Mouse (Mus musculus) cerebellum, adult 8-10 months (tissue): ENCODE measurements at regions not wholly inside any gene's neighbourhood (a gene's known extent, or its start where the extent isn't known, plus 50 kb on each side); places are given as distances from the start of the nearest gene placed in this dataset.

Experiments used
- DNase-seq: peaks from one replicate; pipeline ENCODE4 v3.0.0; 2022

DNA sequence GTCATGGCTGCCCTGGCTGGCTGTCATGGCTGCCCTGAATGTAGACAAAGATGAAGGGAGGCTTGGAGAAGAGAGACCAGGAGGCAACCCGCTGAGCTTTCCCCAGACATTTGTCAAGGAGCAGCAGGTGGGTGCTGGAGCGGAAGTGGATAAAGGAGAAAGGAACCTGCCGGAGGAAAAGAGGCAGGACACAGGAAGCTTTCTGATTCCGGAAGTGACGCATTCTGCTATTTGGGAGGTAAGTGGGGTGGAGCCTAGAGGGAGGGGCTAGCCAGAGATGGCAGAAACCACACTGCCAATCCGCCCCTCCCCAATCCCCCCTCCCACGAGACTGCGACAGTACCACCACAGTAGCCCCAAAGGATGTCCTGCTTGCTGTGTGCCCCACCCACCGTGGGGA, 80.1 kb downstream of the Gm572 start:
- DNase-seq = no peak

DNA sequence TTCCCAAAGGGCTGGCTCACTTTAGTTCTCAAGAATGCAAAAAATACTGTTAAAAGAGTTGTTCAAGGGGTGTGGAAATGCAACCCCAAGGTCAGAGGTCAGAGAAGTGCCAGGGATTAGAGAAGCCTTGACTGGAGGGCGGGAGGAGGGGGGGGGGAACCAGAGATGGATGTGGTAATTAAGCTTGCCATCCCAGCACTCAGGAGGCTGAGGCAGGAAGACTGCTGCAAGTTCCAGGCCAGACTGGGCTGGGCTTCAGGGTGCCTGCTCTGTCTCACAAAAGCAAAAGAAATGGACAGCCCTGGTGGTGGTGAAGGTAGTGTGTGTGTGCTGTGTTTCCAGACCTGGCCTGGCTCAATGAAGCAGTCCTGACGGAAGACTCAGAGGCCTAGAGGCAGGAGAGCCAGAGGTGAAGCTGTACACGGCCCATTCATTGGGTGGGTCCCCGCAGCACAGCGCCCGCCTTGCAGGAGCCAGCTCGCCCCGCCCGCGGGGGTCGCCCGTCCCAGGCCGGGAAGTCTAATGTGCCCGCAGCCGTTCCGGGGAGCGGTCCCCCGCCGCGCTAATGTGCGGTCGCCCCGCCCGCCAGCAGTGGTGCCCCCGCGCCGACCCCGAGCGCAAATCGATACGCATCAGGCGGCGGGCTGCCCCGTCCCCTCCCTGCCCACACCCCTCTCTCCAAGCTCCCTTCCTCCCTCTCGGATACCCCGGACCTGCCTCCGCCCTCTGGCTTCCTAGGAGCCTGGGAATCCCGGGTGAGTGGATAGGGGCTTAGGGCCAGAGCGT, 80.1 kb upstream of the Casz1 start:
- DNase-seq = no peak

DNA sequence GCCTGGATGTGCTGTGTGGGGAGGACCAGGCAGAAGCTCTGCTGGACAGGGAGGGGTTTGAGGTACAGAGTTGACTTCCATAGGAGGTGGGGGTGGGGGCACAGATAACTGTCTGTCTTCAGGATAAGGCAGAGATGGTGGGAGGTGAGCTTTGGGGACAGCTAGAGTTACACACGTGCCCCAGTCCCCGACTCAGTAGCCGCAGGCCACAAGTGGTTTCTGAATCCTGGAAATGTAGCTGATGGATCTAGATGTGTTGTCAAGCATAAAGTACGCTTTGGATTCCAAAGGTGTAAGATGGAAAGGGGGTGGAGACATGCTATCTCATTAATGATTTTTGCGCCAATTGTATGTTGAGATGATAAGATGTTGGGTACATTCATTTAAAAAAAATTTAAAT, 75.4 kb upstream of the Casz1 start:
- no peak for DNase-seq

DNA sequence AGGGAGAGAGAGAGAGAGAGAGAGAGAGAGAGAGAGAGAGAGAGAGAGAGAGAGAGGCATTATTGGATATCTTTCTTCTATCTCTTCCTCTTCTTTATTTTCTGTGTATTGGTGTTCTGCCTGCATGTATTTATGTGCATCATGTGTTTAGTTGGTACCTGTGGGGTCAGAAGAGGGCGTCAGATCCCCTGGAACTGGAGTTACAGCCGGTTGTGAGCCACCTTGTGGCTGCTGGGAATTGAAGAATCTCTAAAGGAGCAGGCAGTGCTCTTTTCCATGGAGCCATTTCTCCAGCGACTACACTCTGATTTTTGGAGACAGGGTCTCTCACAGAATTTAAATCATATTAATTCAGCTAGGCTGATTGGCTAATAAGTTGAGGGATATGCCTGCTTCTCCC, 72.6 kb upstream of the Casz1 start:
- no peak for DNase-seq

DNA sequence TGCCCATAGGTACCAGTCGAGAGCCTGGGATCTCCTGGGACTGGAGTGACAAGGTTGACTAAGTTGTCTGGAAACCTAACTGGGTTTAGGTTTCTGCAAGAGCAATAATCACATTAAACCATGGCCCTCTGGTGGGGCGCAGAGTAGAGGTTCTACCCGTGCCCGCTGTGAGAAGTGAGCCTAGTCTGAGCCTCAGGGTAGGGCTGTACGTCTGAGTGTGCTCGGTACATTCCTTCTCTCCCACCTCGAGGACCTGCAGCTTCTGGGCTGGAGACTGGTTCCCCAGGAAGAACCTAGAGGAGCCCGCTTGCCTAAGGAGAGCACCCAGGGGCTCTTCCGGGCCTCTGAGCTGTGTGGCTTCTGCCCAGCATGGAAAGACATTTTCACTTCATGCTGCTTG, 70.2 kb upstream of the Casz1 start:
- no peak for DNase-seq

DNA sequence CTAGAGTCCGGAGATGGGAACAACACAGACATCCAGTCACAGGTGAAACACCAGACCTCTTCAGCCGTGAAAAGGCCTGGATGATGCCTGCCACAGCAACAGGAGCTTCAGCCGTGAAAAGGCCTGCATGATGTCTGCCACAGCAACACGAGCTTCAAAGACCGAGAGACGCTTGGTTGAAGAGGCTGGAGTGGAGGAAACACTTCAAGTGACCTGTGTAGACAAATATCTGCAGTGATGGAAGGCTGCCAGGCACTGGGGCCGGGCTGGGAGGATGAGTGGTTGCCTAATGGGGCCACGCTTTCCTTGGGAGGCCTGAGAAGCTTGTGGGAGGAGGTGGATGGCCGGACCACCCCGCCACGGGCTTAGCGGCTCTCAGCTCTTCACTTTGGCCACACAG, 69.7 kb upstream of the Casz1 start:
- DNase-seq = no peak

DNA sequence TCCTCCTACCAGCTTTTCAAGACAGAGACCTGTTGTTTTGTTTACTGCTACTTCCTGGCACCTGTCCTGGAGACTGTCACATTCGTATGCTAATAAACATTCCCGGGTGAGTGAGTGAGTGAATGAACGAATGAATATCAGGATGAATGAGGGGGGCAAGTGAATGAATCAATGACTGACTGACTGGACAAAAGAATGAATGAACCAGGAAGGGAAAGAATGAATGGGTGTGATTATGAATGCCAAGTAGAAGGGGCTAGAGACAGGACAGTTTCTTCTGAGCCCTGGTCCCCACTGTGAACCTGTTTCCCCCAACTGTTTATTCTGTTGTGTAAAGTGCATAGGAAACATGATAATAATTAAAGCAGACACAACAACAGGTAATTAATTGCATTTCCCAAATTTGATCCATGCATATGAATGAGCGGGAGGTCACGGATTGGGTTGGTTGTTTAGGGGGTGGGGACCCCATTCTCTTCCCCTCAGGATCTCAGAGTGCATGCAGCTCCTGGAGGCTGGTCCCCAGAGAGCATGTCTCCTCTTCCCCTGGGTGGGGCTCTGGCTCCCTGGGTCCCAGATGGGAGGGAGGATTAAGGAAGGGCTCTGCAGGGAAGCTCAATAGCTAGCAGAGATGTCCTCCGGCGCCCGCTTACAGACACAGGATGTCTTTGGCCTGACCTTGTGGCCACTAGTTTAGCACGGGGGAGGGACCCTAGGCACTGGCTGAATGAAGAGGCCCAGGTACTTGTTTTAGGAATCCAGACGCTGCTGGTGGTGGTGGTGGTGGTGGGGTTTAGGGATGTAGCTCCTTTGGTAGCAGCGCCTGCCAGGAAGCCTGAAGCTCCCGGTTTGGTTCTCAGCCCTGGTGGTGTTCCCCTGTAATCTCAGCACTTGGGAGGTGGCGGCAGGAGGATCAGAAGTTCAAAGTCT, 65.4 kb upstream of the Casz1 start:
- DNase-seq = no peak

DNA sequence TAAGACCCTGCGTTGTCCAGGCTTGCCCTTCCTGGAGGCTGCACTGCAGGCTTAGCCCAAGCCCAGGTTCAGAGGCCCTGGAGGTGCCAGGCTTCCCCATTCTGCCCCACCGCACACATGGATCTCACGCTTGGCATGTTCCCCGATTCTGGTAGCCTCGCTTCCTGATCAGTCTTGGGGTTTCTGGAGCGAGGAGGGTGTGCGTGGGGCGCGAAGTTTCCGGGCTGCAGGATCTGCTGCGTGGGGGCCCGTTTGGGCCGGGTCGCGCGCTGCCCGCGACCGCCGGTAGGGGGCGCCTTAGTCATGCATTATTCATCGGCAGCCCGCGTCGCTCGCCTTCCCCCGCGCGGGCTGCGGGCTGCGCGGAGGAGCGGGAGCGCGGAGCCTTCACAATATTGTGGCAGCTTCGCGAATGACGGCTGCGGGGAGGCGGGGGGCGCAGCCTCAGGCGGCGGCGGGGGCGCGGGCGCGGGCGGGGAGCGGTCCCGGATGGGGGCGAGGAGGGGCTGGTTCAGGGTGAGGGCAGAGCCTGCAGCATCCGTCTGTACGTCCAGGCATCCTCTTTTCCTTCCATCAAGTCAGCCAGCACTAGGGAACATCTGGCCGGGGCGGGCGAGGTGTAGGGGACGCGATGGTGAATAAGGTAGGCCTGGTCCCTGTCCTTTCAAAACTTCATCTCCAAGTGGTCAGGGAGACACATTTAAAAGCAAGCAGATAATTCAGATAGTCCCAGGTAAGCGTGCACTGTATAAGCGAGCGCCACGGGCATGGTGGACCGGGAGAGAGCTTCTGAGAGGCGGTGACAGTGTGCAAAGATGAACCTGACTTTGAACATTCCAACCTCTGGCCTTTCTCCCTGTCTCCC, 61.4 kb upstream of the Casz1 start:
- DNase-seq = peak; percentile 74

DNA sequence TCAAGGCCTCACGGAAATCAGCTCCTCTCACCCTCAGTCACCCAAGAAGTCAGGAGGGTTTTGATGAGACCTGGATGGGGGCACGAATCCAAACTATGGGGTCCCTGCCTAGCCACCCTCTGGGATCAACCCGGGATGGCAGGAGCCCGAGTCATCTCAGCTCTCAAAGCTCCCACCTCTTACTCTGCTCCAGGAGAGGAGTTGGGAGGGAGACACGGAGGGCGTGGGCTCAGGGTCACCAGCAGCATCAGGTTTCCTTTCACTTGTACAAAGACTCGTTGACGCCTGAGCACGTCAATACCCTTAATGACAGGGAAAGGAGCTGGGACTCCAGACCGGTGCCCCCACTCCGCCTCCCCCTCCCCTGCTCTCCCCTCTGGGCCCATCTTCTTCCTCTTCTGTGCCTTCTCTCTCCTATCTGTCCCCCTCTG, 60.8 kb upstream of the Casz1 start:
- no peak for DNase-seq

DNA sequence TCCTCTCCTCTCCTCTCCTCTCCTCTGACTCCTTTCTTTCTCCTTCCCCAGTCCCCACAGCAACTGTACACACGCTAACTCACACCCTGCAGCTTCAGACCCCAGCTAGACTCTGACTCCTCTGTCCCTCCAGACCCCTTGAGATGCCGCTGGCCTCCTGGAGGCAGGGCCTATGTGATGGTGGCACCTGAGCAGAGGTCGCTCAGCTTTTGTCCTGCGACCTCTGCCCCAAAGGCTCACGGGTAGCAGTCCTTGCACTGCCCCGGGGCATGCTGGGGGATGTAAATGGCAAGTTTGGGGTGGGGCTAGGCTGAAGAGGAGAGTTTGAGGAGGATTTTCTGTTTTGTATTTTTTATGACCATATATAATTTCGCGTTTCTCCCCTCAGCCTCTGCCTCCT, 60.2 kb upstream of the Casz1 start:
- no peak for DNase-seq

DNA sequence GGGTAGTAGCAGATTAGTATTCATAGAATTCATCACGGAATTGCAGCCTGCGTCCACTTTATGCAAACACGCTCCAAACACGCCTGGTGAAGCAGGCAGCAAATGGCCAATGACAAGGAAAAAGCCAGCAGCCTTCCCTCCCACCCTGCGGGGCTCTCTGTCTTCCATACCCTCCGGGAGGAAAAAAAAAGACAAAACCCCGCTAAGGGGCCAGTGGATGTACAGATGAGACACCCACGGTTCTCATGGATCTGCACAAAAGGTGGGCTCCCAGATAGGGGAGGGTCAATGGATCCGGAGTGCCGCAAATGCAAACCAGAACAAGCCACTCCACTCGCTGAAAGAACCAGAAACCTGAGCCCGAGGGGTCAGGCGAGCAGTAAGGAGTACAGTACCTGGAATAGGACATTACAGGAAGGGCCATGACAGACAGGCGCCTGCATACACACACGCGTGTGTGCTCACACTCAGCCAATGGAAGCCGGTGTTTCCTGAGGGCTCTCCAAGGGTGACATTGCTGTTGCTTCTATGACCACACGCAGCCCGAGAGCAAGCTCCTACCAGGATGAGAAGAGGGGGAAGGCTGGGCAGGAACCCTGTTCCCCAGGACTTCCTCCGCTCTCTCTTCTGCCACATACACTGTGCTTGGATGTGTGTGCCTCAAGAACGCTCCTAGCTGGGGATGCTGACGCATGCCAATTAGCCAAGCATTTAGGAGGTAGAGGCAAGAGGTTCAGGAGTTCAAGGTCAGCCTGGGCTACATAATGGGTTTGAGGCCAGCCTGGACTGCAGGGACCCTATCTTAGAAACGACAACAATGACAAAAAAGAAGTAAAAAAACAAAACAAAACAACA, 57.5 kb upstream of the Casz1 start:
- no peak for DNase-seq

DNA sequence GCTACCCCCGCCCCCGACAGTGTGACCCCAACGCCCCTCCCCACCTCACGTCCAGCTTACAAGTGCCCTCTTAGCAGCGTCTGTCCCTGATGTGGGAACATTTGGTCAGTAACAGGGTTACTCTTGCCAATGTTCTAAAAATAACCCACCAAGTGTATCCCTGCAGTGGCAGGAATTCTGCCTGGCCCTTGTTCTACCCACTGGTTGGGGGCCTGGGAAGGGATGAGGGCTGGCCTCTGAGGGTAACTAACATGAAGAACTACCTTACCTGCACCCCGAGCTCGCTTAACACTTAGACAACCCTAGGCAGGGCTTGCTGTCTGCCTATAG, 56.9 kb upstream of the Casz1 start:
- DNase-seq = no peak

DNA sequence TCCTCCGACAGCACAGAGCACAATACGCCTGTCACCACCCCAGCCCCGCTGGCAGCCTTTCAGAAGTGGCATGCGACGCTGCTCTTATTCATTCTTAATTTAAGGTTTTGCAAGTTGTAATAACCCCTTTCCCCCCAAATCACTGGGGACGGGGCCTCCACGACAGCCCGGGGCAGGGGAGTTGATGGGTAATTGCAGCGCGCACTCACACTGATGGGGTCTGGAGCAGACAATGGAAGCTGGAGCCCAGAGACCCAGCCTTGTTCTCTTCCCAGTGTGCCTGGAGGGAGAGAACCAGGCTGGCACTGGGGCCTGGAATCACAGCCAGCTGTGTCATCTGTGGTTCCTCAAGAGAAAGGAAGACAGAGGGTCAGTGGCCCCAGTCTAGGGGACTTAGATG, 54.2 kb upstream of the Casz1 start:
- DNase-seq = no peak

DNA sequence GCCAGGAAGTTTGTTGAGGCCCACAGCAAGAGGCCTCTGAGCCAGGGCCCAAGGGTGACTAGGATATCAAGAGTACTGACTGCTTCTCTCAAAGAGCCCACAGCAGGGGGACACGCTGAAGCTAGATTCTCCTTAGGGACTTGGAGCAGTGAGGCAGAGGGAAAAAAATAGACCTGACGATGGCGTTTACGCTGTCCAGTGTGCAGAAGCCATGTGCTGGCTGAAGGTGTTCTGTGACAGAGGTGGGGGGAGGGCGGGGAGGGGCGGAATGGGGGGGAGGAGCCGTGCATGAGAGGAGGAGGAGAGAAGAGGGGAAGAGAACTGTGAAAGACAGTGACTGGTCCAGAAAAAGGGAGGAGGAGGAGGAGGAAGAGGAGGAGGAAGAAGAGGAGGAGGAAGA, 52.6 kb upstream of the Casz1 start:
- DNase-seq = no peak

DNA sequence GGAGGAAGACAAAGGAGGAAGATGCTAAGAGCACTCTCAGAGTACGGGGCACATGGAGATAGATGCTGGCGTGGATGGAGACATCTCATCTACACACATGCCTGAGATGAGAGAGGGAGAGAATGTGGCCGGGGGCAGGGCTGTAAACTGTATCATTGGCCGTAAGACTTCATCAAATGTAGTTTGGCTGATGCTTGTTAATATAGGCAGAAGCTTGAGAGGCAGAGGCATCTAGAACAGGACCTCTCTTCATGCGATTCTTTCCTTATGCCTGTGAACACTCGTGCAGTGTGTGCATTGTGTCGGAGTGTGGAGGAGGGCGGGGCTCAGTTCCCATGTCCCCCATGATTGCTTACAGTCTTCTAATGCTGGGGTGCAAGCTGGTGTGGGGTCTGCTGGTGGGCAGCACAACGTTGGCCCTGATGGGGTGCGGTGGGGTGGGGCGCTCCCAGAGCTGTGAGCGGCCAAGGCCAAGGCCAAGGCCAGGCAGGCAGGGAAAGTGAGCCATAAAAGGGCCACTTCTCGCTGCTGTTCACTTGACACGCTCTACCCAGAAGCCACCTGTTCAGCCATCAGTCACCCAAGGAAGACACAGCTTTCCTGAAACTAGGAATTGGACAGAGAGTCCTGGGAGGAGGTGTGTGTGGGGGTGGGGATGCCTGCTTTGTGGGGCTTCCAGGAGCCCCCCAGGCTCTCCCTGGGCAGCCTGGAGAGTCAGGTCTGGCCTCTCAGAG, 51.7 kb upstream of the Casz1 start:
- DNase-seq = no peak

DNA sequence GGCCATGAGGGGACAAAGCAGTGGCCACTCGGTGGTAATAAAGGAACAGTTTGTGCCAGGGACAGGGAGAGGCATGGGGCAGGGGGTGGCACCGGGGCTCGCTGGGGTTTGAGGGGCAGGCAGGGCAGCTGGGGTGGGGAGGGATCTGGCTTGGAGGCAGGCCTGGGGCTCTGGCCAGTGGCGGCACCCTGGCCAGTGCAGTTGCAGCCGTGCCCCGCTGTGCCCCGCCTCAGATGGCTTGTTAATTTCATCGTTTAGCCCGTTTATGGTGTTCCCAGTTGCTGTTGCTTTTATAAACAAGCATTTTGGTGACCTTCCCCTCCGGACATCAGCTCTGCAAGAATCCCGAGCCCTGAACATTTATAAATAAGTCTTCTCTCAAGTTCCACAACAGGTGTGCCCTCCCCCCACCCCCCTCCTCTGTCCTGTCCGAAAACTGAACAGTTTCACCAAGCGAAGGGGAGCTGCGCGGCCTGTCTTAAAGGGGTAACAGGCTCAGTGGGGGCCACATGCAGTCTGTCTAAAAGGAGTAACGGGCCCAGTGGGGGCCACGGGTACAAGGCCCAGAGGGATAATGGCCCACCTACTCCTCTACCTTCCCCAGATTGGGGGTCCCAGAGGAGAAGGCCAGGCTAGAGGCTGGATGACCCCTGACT, 51.0 kb upstream of the Casz1 start:
- DNase-seq = no peak

DNA sequence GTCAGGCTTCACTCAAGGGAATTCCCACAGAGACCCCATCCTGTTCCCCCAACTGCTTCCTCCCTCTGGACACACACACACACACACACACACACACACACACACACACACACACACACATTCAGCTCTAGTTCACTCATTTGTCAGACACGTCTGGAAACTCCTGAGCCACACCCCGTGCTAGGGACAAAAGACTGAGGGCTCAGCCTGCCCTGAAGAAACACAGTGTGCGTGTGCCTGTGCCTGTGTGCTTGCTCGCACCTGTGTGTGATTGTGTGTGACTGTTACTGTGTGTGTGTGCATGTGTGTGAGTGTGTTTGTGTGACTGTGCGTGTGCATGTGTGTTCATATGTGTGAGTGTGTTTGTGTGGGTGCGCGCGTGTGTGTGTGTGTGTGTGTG, 50.4 kb upstream of the Casz1 start:
- no peak for DNase-seq
